Mouse (Mus musculus): Measurements from ENCODE around the gene Epm2aip1. TPM values are rescaled to one million over a fixed set of nuclear protein-coding genes. Genes with fewer than 3 reads are reported as not detected.

The Epm2aip1 gene
- total RNA-seq (2023), result 26.4 to 29.3 TPM (median 27.8 TPM) in 4 replicates

GRCm38 (mm10) chr9:111271434-111272160 lies at the start of gene Epm2aip1, which contains the start of gene Mlh1:
Epm2aip1 (plus strand) TSS chr9:111271929.
Mlh1 (minus strand) TSS chr9:111271791.

GRCm38 (mm10) chr9:111311031-111311842 lies 39.5 kb downstream of the Epm2aip1 start, which contains the start of gene Trank1:
Trank1 (plus strand) TSS chr9:111311739.

Other genes starting within 250 kb of the Epm2aip1 start
- gene Ccrl2, start 214.4 kb upstream of the Epm2aip1 start, total RNA-seq (2023), result 3.0 to 6.5 TPM (median 5.7 TPM) in 4 replicates
- 30.4 to 39.2 TPM (median 35.3 TPM) in 4 replicates for gene Lrrfip2, start 154.3 kb upstream of the Epm2aip1 start, total RNA-seq (2023)
- gene Mlh1, start 138 bp upstream of the Epm2aip1 start, total RNA-seq (2023), result 48.2 to 58.9 TPM (median 53.2 TPM) in 4 replicates
- gene Trank1, start 39.8 kb downstream of the Epm2aip1 start, total RNA-seq (2023), result not detected in 4 replicates
- not detected in 4 replicates for gene Dclk3, start 167.2 kb downstream of the Epm2aip1 start, total RNA-seq (2023)

Data from B cell, adult 62 days (primary cell).